Mouse (Mus musculus) c-Kit-negative CD71-positive TER-119-positive erythroid progenitor cells, embryonic 14.5 days (primary cell): ENCODE measurements at regions not wholly inside any gene's neighbourhood (a gene's known extent, or its start where the extent isn't known, plus 50 kb on each side); places are given as distances from the start of the nearest gene placed in this dataset.

ENCODE experiments used
- DNase-seq: peaks from one replicate; pipeline ENCODE4 v3.0.0-alpha.2; 2013; ENCODE audit warnings: low read depth, low spot score

DNA sequence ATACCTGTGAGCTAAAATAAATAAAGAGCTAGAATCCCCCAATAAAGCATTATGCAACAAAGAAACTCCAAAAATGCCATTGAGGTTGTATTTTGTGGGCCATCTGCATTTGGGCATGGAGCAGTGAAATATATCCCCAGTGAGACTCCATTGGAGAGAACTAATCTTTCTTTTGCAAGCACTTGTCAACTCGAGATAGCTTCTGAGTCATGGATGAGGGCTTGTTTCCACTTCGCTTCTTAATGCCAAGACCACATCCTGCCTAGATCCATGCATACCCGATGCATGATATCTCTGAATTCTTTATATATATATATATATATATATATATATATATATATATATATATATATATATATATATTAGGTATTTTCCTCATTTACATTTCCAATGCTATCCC, 349.0 kb upstream of the Slc8a1 start:
- no peak for DNase-seq

DNA sequence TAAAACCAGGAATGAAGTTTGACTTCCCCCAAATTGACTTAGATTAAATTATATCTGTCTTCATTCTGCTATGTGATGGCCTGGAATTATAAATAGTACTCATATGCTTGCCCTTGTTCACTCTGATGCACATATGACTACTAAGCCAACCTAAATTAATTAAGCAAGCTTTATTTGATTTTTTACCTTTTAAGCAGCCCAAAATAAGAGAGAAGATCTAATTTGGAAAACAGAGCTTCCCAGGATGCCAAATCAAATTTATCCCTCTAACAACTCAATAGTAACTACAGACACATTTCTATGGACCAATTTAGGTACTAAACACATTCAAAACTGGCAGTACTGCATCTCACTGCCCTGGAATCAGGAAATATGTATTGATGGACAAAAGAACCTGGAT, 342.1 kb upstream of the Slc8a1 start:
- no peak for DNase-seq
